Mouse (Mus musculus) layer of hippocampus, adult 2 months (tissue): ENCODE measurements at regions not wholly inside any gene's neighbourhood (a gene's known extent, or its start where the extent isn't known, plus 50 kb on each side); places are given as distances from the start of the nearest gene placed in this dataset.

Experiments
- DNase-seq, 2 experiments: peaks; one replicate each; pipeline ENCODE4 v3.0.0; 2022; ENCODE audit warnings: low spot score in 2 of 2
- H3K27ac ChIP-seq: fragments of 200-600 bp; 2 replicates; pipeline ENCODE4 v1.8.1; 2022
- H3K4me3 ChIP-seq: fragments of 200-600 bp; 2 replicates; pipeline ENCODE4 v1.8.1; 2022; ENCODE audit warnings: mild to moderate bottlenecking
- CTCF ChIP-seq: fragments of 200-600 bp; conservative IDR thresholded peaks from 2 replicates; pipeline ENCODE4 v1.8.1; 2022; ENCODE audit warnings: antibody characterized with exemption, mild to moderate bottlenecking, moderate library complexity

- no peak for DNase-seq
- no peak for TF ChIP-seq CTCF
- no peak overlapping the region for H3K27ac ChIP-seq
- H3K4me3 ChIP-seq: no peak overlapping the region
Observed at GRCm38 (mm10) chr1:137827379-137827778, 348.1 kb downstream of the Ptprc start.

- H3K27ac ChIP-seq: no peak overlapping the region
- no peak for TF ChIP-seq CTCF
- no peak overlapping the region for H3K4me3 ChIP-seq
- DNase-seq: no peak
Observed at GRCm38 (mm10) chr1:137815401-137815888, 360.1 kb downstream of the Ptprc start.

GRCm38 (mm10) chr1:137814556-137814955, 361.0 kb downstream of the Ptprc start:
- no peak overlapping the region for H3K4me3 ChIP-seq
- no peak overlapping the region for H3K27ac ChIP-seq
- no peak for DNase-seq
- TF ChIP-seq CTCF: no peak

- Histone ChIP-seq H3K27ac (no peak overlapping the region), H3K4me3 (no peak overlapping the region)
- no peak for DNase-seq
- no peak for TF ChIP-seq CTCF
Observed at GRCm38 (mm10) chr1:137813716-137814115, 361.8 kb downstream of the Ptprc start.

GRCm38 (mm10) chr1:137811981-137812380, 363.5 kb downstream of the Ptprc start:
- TF ChIP-seq CTCF: no peak
- no peak for DNase-seq
- Histone ChIP-seq H3K4me3 (no peak overlapping the region), H3K27ac (no peak overlapping the region)

- TF ChIP-seq CTCF: no peak
- no peak overlapping the region for H3K4me3 ChIP-seq
- no peak overlapping the region for H3K27ac ChIP-seq
- DNase-seq: no peak
Observed at GRCm38 (mm10) chr1:137806742-137807141, 368.8 kb downstream of the Ptprc start.

- H3K4me3 ChIP-seq: no peak overlapping the region
- DNase-seq: no peak
- TF ChIP-seq CTCF: no peak
- H3K27ac ChIP-seq: no peak overlapping the region
Observed at GRCm38 (mm10) chr1:137806252-137806651, 369.3 kb downstream of the Ptprc start.

GRCm38 (mm10) chr1:137802119-137802518, 373.4 kb downstream of the Ptprc start:
- Histone ChIP-seq H3K27ac (no peak overlapping the region), H3K4me3 (no peak overlapping the region)
- no peak for DNase-seq
- TF ChIP-seq CTCF: no peak

- H3K4me3 ChIP-seq: no peak overlapping the region
- no peak for TF ChIP-seq CTCF
- no peak for DNase-seq
- no peak overlapping the region for H3K27ac ChIP-seq
Observed at GRCm38 (mm10) chr1:137800752-137801151, 374.8 kb downstream of the Ptprc start.

GRCm38 (mm10) chr1:137788789-137789188, 386.7 kb downstream of the Ptprc start:
- no peak overlapping the region for H3K4me3 ChIP-seq
- no peak for TF ChIP-seq CTCF
- H3K27ac ChIP-seq: no peak overlapping the region
- no peak for DNase-seq

- no peak overlapping the region for H3K4me3 ChIP-seq
- TF ChIP-seq CTCF: no peak
- no peak overlapping the region for H3K27ac ChIP-seq
- DNase-seq: peak in 1 of 2 experiments; percentile 1
Observed at GRCm38 (mm10) chr1:137786653-137787052, 388.9 kb downstream of the Ptprc start.

GRCm38 (mm10) chr1:137774586-137774985, 400.9 kb downstream of the Ptprc start:
- no peak for DNase-seq

GRCm38 (mm10) chr1:137760797-137761196, 414.7 kb downstream of the Ptprc start:
- H3K27ac ChIP-seq: no peak overlapping the region
- DNase-seq: no peak
- no peak for TF ChIP-seq CTCF
- H3K4me3 ChIP-seq: no peak overlapping the region

More at GRCm38 (mm10) chr1:137774586-137774985, 400.9 kb downstream of the Ptprc start:
- Histone ChIP-seq H3K27ac (no peak overlapping the region), H3K4me3 (no peak overlapping the region)
- TF ChIP-seq CTCF: no peak

GRCm38 (mm10) chr1:137751446-137751961, 424.0 kb downstream of the Ptprc start:
- Histone ChIP-seq H3K4me3 (no peak overlapping the region), H3K27ac (peak overlapping the region; percentile 18; the same call in 1 of the 2 replicates)
- no peak for TF ChIP-seq CTCF
- peak in 1 of 2 experiments; percentile 2 for DNase-seq
